Mouse (Mus musculus) midbrain, embryonic 16.5 days (tissue): ENCODE measurements around the gene Rex2. TPM values are rescaled to one million over a fixed set of nuclear protein-coding genes. Genes with fewer than 3 reads are reported as not detected.
"Not testable (repeated sequence)": the region's sequence is repeated elsewhere in the genome, so short reads cannot be mapped to it uniquely, and the experiment has no call there.

ENCODE experiments used
- ATAC-seq: fragments of 200-750 bp; cut with Nextera tagmentation; 2 replicates; pipeline ENCODE4 v1.8.0; 2017; ENCODE audit warnings: moderate TSS enrichment
- H3K27ac ChIP-seq: fragments of 300-500 bp; sonication (generic); 2 replicates; pipeline ENCODE4 v1.5.1; 2014; ENCODE audit warnings: mild to moderate bottlenecking, low read length, mixed read lengths
- H3K27me3 ChIP-seq: fragments of 300-500 bp; sonication (generic); 2 replicates; pipeline ENCODE4 v1.6.1; 2014; ENCODE audit warnings: low read depth, low read length, mixed read lengths; ENCODE audit not compliant: control insufficient read depth, insufficient read depth
- H3K36me3 ChIP-seq: fragments of 300-500 bp; sonication (generic); 2 replicates; pipeline ENCODE4 v1.6.1; 2014; ENCODE audit warnings: mild to moderate bottlenecking, low read length, moderate library complexity, mixed read lengths; ENCODE audit not compliant: control insufficient read depth, insufficient read depth
- H3K4me1 ChIP-seq: fragments of 300-500 bp; sonication (generic); 2 replicates; pipeline ENCODE4 v1.6.1; 2014; ENCODE audit warnings: mild to moderate bottlenecking, low read length, mixed read lengths; ENCODE audit not compliant: control insufficient read depth, insufficient read depth
- H3K4me2 ChIP-seq: fragments of 300-500 bp; sonication (generic); 2 replicates; pipeline ENCODE4 v1.6.1; 2014; ENCODE audit warnings: mild to moderate bottlenecking, low read length, mixed read lengths
- H3K4me3 ChIP-seq: fragments of 300-500 bp; sonication (generic); 2 replicates; pipeline ENCODE4 v1.5.1; 2014; ENCODE audit warnings: low read depth, mild to moderate bottlenecking, low read length, moderate library complexity, mixed read lengths
- H3K9ac ChIP-seq: fragments of 300-500 bp; sonication (generic); 2 replicates; pipeline ENCODE4 v1.6.1; 2014; ENCODE audit warnings: low read depth, low read length, mixed read lengths
- H3K9me3 ChIP-seq: fragments of 300-500 bp; sonication (generic); replicated peaks from 2 replicates; pipeline ENCODE4 v1.6.1; 2014; ENCODE audit warnings: mild to moderate bottlenecking, low read length, mixed read lengths; ENCODE audit not compliant: control insufficient read depth, poor library complexity, severe bottlenecking
- WGBS: fragments of 180-500 bp; shearing (Covaris S2); extraction: QIAGEN DNeasy Blood & Tissue Kit; methylation state at CpG from one replicate; pipeline ENCODE4 v1.1.7; 2014; 5-methylcytosine and 5-hydroxymethylcytosine counted together
- polyA plus RNA-seq: library from polyadenylated mRNA; unstranded; fragments of >200 nt; fragmentation: Nextera tagmentation; extraction: Ambion mirVana; gene quantifications from 2 replicates; pipeline ENCODE4 v1.2.1, GENCODE M21; 2015

Rex2 gene
- not detected in 2 replicates for polyA plus RNA-seq

DNA sequence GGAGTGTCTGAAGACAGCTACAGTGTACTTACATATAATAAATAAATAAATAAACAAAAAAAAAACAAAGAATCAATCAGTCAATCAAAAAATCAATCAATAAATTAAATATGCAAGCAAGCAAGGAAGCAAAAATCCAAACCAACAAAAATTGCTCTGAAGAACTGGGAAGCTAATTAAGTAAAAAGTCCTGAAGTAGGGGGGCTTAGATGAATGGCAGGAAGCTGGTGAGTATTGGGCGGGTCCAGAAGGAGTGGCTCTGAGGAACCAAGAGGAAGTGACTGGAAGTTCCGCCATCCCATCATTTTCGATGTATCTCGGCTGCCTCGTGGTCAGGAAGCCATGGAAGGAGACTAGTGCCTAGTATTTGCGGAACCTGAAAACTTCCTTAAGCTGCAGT, at the start of gene Rex2:
TSS of gene Rex2 (plus strand) at position 301 of the 400 bp plus-strand sequence.
- ATAC-seq, H3K27me3 ChIP-seq, H3K4me1 ChIP-seq, H3K4me2 ChIP-seq, H3K36me3 ChIP-seq, H3K9ac ChIP-seq, H3K27ac ChIP-seq, H3K4me3 ChIP-seq, H3K9me3 ChIP-seq: not testable (repeated sequence)
- no CpG with 5 or more reads among the region's 6 CpGs for WGBS

DNA sequence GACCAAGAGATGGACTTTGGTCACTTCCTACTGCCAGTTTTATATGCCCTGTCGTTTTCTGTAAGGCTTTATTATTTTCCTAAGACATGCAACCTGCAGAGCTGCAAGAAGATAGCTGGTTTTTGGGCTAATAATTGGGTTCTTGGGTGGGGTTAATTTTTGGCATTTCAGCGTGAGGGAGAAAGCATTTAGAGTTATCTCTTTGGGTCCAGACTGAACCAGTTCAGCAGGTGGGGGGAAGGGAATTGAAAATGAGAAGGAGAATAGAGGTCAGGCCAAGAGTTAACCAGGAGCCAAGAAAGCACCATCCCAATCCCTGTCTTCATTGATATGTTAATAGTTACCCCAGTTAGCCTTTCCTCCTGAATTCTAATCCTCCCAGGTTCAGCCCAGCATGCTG, 45.1 kb upstream of the Rex2 start:
- H3K4me2 ChIP-seq, H3K27ac ChIP-seq, H3K27me3 ChIP-seq, H3K36me3 ChIP-seq, H3K9me3 ChIP-seq, H3K4me1 ChIP-seq, H3K9ac ChIP-seq, ATAC-seq, H3K4me3 ChIP-seq: not testable (repeated sequence)
- 9% methylated on average over 2 of the region's 2 CpGs for WGBS

DNA sequence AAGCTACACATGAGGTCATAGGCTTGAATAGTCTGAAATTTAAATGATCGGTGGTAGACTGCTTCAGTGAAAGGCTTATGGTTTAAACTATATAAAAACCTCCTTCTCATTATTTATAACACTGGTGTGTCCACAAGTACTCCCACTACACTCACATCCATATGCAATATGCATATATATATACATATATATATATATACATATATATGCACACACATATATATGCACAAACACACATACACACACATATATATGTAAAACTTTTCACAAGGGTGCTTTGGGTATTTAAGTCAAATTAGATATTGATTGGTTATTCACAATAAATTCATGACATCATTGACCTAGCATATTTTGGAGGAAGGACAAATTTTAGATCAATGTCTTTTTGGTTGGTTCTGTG, 3.2 kb upstream of the Rex2 start:
- H3K9ac ChIP-seq, H3K27ac ChIP-seq, H3K4me2 ChIP-seq, H3K9me3 ChIP-seq, H3K4me3 ChIP-seq, H3K36me3 ChIP-seq, H3K27me3 ChIP-seq, ATAC-seq, H3K4me1 ChIP-seq: not testable (repeated sequence)
- no CpG with 5 or more reads among the region's 1 CpGs for WGBS

GRCm38 (mm10) chr4:147026374-147026773, 4.7 kb downstream of the Rex2 start:
- H3K4me2 ChIP-seq, H3K4me3 ChIP-seq, H3K9ac ChIP-seq, H3K27me3 ChIP-seq, H3K4me1 ChIP-seq, H3K36me3 ChIP-seq, H3K9me3 ChIP-seq, ATAC-seq, H3K27ac ChIP-seq: not testable (repeated sequence)
- 62% methylated on average over 1 of the region's 1 CpGs for whole genome bisulfite sequencing

GRCm38 (mm10) chr4:147031308-147032036, 9.8 kb downstream of the Rex2 start:
- H3K4me1 ChIP-seq, ATAC-seq: not testable (repeated sequence)

GRCm38 (mm10) chr4:147063768-147064167, 42.1 kb downstream of the Rex2 start:
- H3K4me2 ChIP-seq, H3K9ac ChIP-seq, H3K4me1 ChIP-seq, H3K36me3 ChIP-seq, H3K4me3 ChIP-seq, ATAC-seq, H3K27ac ChIP-seq, H3K9me3 ChIP-seq, H3K27me3 ChIP-seq: not testable (repeated sequence)
- 92% methylated on average over 2 of the region's 3 CpGs for WGBS

More at GRCm38 (mm10) chr4:147031308-147032036, 9.8 kb downstream of the Rex2 start:
- not testable (repeated sequence) for H3K4me2 ChIP-seq, H3K27me3 ChIP-seq, H3K27ac ChIP-seq, H3K9me3 ChIP-seq, H3K9ac ChIP-seq, H3K36me3 ChIP-seq, H3K4me3 ChIP-seq
- 95% methylated on average over 1 of the region's 2 CpGs for WGBS

- H3K4me3 ChIP-seq, H3K9ac ChIP-seq, ATAC-seq, H3K36me3 ChIP-seq, H3K4me1 ChIP-seq, H3K9me3 ChIP-seq, H3K27me3 ChIP-seq, H3K4me2 ChIP-seq, H3K27ac ChIP-seq: not testable (repeated sequence)
- 85% methylated on average over 2 of the region's 3 CpGs for WGBS
Measured at GRCm38 (mm10) chr4:147065861-147066260, 44.2 kb downstream of the Rex2 start.

- not testable (repeated sequence) for H3K9me3 ChIP-seq, H3K4me3 ChIP-seq, H3K36me3 ChIP-seq, H3K27me3 ChIP-seq, H3K4me2 ChIP-seq, H3K4me1 ChIP-seq, ATAC-seq, H3K27ac ChIP-seq, H3K9ac ChIP-seq
- WGBS: 90% methylated on average over 1 of the region's 1 CpGs
Measured at GRCm38 (mm10) chr4:147066380-147066779, 44.7 kb downstream of the Rex2 start.

- H3K9me3 ChIP-seq, H3K36me3 ChIP-seq, H3K4me1 ChIP-seq, H3K27me3 ChIP-seq, ATAC-seq, H3K4me3 ChIP-seq, H3K9ac ChIP-seq, H3K27ac ChIP-seq, H3K4me2 ChIP-seq: not testable (repeated sequence)
- WGBS: 67% methylated on average over 2 of the region's 2 CpGs
Measured at GRCm38 (mm10) chr4:147095641-147096040, 74.0 kb downstream of the Rex2 start.
